Mouse (Mus musculus) small intestine, adult 2 months (tissue): ENCODE data around the gene Padi1.

Experiments used
- CTCF ChIP-seq: fragments of 200-500 bp; IDR thresholded peaks from 2 replicates; pipeline ENCODE4 v1.5.1; 2012; ENCODE audit warnings: low read depth, mild to moderate bottlenecking, control low read depth, inconsistent platforms, low read length, moderate library complexity, mixed read lengths; ENCODE audit not compliant: insufficient replicate concordance, insufficient read length; ENCODE audit errors: extremely low read depth
- POLR2A ChIP-seq: fragments of 200-500 bp; IDR thresholded peaks from 2 replicates; pipeline ENCODE4 v1.6.1; 2012; ENCODE audit warnings: low read depth, mild to moderate bottlenecking, control low read depth, inconsistent platforms, low read length, moderate library complexity

DNA sequence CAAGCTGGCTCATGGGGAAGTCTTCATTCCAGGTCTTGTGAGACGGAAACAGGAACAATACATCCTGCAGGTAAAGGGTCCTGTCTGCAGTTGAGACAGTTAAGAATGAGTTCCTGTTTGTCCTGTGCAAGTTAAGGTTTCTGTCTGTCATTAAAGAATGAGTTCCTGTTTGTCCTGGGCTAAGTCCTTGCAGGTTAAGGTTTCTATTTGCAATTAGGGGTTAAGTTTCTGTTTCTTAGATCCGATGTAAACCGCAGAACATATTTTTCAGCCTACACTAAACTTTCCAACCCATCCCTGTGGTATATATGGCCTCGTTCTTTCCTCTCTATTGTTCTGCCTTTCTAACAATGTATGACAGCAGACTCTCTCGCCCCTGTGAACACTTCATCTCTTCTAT lies 11.5 kb upstream of the Padi1 start:
- TF ChIP-seq POLR2A (no peak), CTCF (no peak)
